ENCODE assay signal across 9 mouse cellular contexts in genomic region chr13:24253989-24254388, GRCm38 (mm10). TPM values are rescaled to one million over a fixed set of nuclear protein-coding genes. Genes with fewer than 3 reads are reported as not detected.
DNase-seq lines count a peak whose midpoint lies in the region; ATAC-seq and TF ChIP-seq lines count a peak whose summit lies in the region.
"Had no signal": no experiment of that assay in that cellular context is flagged by ENCODE, and none has a peak within 500 bp of the region (broad histone marks: within the 10 kb centered on the region; RNA-seq: fewer than 3 reads in every experiment).

No protein-coding gene starts in this region.

- ATAC-seq in kidney, embryonic 14.5 days (ENCODE audit: low FRiP score, low TSS enrichment), result no peak
- ATAC-seq in common myeloid progenitor, adult 5-6 weeks (replicated peaks; ENCODE audit: low read depth, poor library complexity, severe bottlenecking), result peak; percentile 90

- H3K27me3 ChIP-seq in kidney, embryonic 14.5 days (ENCODE audit: control insufficient read depth, insufficient read depth, low read length), result no peaks in the 10 kb centered on the region
- H3K27me3 ChIP-seq: limb, embryonic 12.5 days had no signal

- H3K4me2 ChIP-seq in kidney, embryonic 14.5 days (replicated peaks; ENCODE audit: low read depth, low read length), result no peak overlapping the region
- H3K4me2 ChIP-seq: limb, embryonic 12.5 days had no signal

- no peaks in the 10 kb centered on the region for H3K9me3 ChIP-seq in kidney, embryonic 14.5 days (ENCODE audit: control insufficient read depth, low read length)
- no peaks in the 10 kb centered on the region for H3K9me3 ChIP-seq in ES-E14 (ENCODE audit: control insufficient read depth, insufficient read depth, low read depth, low read length)
- H3K9me3 ChIP-seq: limb, embryonic 12.5 days had no signal

- no peak overlapping the region for H3K4me3 ChIP-seq in kidney, embryonic 14.5 days (ENCODE audit: low read length)
- H3K4me3 ChIP-seq in ES-E14 (ENCODE audit: insufficient read depth in 1 of 2, low read depth in 1 of 2, low read length in 2 of 2, poor library complexity in 1 of 2, severe bottlenecking in 1 of 2), result peak overlapping the region in 1 of 2 experiments; percentile 46; a peak in 1 of 4 replicates
- H3K4me3 ChIP-seq: limb, embryonic 12.5 days had no signal

- no peak overlapping the region for H3K27ac ChIP-seq in kidney, embryonic 14.5 days (ENCODE audit: low read depth, low read length)
- no peak overlapping the region for H3K27ac ChIP-seq in ES-E14 (ENCODE audit: insufficient read depth, low read depth, low read length, poor library complexity, severe bottlenecking)
- H3K27ac ChIP-seq: limb, embryonic 12.5 days had no signal

- H3K36me3 ChIP-seq in kidney, embryonic 14.5 days (ENCODE audit: control insufficient read depth, insufficient read depth, low read length), result no peaks in the 10 kb centered on the region
- no peaks in the 10 kb centered on the region for H3K36me3 ChIP-seq in ES-E14 (ENCODE audit: control insufficient read depth, insufficient read depth, low read length, poor library complexity, severe bottlenecking)
- H3K36me3 ChIP-seq: limb, embryonic 12.5 days had no signal

- peak; percentile 35 for DNase-seq in kidney, adult 18-20 months
- DNase-seq in ES-E14 (ENCODE audit: low read depth, low spot score), result peak; percentile 36
- peak; percentile 82 to 85 for DNase-seq in heart, adult 9 months (ENCODE audit: low spot score in 2 of 2)
- peak; percentile 69 to 74 for DNase-seq in kidney, postnatal 36 days
- peak; percentile 93 for DNase-seq in lung, postnatal 36 days
- peak; percentile 43 for DNase-seq in thymus, postnatal 4 days

- WGBS in kidney, embryonic 14.5 days, result 35% methylated on average over 2 of the region's 2 CpGs

- H3K4me1 ChIP-seq in kidney, embryonic 14.5 days (ENCODE audit: control insufficient read depth, insufficient read depth, low read length), result no peaks in the 10 kb centered on the region; the same call in none of the 2 replicates
- H3K4me1 ChIP-seq in ES-E14 (ENCODE audit: control insufficient read depth in 2 of 2, insufficient read depth in 2 of 2, low read length in 2 of 2, poor library complexity in 1 of 2), result no peaks in the 10 kb centered on the region
- H3K4me1 ChIP-seq: limb, embryonic 12.5 days had no signal

- in situ Hi-C loops in ES-E14 (cut with MboI; ENCODE audit: low sequenced_read_pairs in 2 of 2, unreplicated experiment in 2 of 2), result no loop called here

- no peak overlapping the region for H3K9ac ChIP-seq in kidney, embryonic 14.5 days (ENCODE audit: low read depth, low read length)
- H3K9ac ChIP-seq in ES-E14 (ENCODE audit: insufficient read depth, low read depth, low read length, poor library complexity, severe bottlenecking), result no peak overlapping the region
- H3K9ac ChIP-seq: limb, embryonic 12.5 days had no signal

TF ChIP-seq in ES-E14, 5 proteins besides CTCF, POLR2A, EP300 and RAD21:
- no peak for TF ChIP-seq MAFK (IDR thresholded peaks at IDR 0.05; ENCODE audit: insufficient read depth, low read depth, low read length)
- TF ChIP-seq HCFC1 (IDR thresholded peaks at IDR 0.05; ENCODE audit: borderline replicate concordance, insufficient read depth, low read length), result no peak

RNA-seq across cellular contexts. Expression of gene Carmil1, which starts 26.6 kb away (rescaled TPM):
- polyA plus RNA-seq in kidney, embryonic 14.5 days (2014; fragmentation: Nextera tagmentation; extraction: Ambion mirVana), result 23.9 and 48.6 TPM in 2 replicates
- 14.0 and 17.0 TPM in 2 replicates for total RNA-seq in ES-E14 (2012; rRNA removed)
- total RNA-seq in common myeloid progenitor, adult 5-6 weeks (2017), result 2.6 and 2.7 TPM in 2 replicates

Comparison
In these comparisons a context has a peak if more than half of its experiments do, and no peak if none do; other contexts are left out.
1. DNase-seq: peak in every context shown above with its lines; median percentile 93 in lung, postnatal 36 days; 84 in heart, adult 9 months; 72 in kidney, postnatal 36 days; 43 in thymus, postnatal 4 days; 36 in ES-E14; 35 in kidney, adult 18-20 months.